Mouse (Mus musculus) heart, embryonic 10.5 days (tissue): ENCODE data around the gene Cpne5. TPM values are rescaled to one million over a fixed set of nuclear protein-coding genes. Genes with fewer than 3 reads are reported as not detected.
A peak's percentile ranks its signal among the peaks of the same experiment; 100 is the strongest.
"Not testable (repeated sequence)": the region's sequence is repeated elsewhere in the genome, so short reads cannot be mapped to it uniquely, and the experiment has no call there.

Experiments
- DNase-seq: peaks from one replicate; pipeline ENCODE4 v3.0.0-alpha.2; 2017; ENCODE audit warnings: low spot score
- H3K27ac ChIP-seq: fragments of 300-500 bp; sonication (generic); 2 replicates; pipeline ENCODE4 v1.5.1; 2016; ENCODE audit warnings: mild to moderate bottlenecking
- H3K27me3 ChIP-seq: fragments of 300-500 bp; sonication (generic); 2 replicates; pipeline ENCODE4 v1.6.1; 2016; ENCODE audit warnings: mild to moderate bottlenecking; ENCODE audit not compliant: poor library complexity, insufficient read depth, severe bottlenecking
- H3K36me3 ChIP-seq: fragments of 300-500 bp; sonication (generic); 2 replicates; pipeline ENCODE4 v1.6.1; 2016; ENCODE audit warnings: mild to moderate bottlenecking, moderate library complexity
- H3K4me1 ChIP-seq: fragments of 300-500 bp; sonication (generic); 2 replicates; pipeline ENCODE4 v1.6.1; 2016; ENCODE audit warnings: mild to moderate bottlenecking
- H3K4me3 ChIP-seq: fragments of 300-500 bp; sonication (generic); 2 replicates; pipeline ENCODE4 v1.5.1; 2016; ENCODE audit warnings: mild to moderate bottlenecking, moderate library complexity
- H3K9me3 ChIP-seq: fragments of 300-500 bp; sonication (generic); 2 replicates; pipeline ENCODE4 v1.6.1; 2016; ENCODE audit warnings: mild to moderate bottlenecking, moderate library complexity
- WGBS: fragments of 180-500 bp; shearing (Covaris S2); methylation state at CpG from one replicate; pipeline ENCODE4 v1.1.7; 2016; 5-methylcytosine and 5-hydroxymethylcytosine counted together
- polyA plus RNA-seq: library from polyadenylated mRNA; unstranded; fragments of >200 nt; fragmentation: Nextera tagmentation; extraction: Ambion mirVana; gene quantifications from 2 replicates; pipeline ENCODE4 v1.2.1, GENCODE M21; 2016

Gene Cpne5
- polyA plus RNA-seq = 18.0 and 23.3 TPM in 2 replicates

DNA sequence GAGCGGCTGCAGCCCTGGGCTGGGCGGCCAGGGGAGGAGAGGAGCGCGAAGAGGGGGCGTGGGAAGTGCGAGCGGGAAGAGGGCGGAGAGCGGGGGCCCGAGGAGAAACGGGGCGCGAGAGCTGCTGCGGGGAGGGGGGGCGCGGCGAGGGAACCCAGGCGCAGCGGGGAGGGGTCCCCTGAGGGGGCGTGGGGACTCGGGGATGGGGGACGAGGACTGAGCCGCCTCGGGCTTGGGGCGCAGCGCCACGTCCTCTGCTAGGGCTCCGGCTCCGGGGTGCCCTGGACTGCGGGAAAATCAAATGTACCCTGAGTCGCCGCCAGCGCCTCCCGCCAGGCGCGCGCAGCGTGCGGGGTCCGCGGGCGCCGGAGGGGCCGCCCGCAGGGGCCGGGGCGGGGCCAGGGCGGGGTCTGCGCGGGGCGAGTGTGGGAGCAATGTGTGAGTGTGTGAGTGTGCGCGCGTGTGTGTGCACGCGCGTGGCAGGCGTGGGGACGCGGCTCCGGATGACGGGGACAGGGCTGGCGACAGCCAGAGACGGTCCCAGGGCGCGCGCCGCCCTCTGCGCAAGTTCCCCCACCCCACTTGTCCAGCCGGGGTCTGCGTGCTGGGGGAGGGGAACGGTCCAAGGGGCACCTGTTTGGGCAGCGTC, at the start of gene Cpne5:
Cpne5 (minus strand) TSS at position 396 of the 649 bp plus-strand sequence.
- Histone ChIP-seq H3K27ac (peak within 1 kb of the TSS; percentile 86), H3K36me3 (no peaks in the 10 kb centered on the region), H3K9me3 (no peaks in the 10 kb centered on the region), H3K4me3 (peak within 1 kb of the TSS; percentile 84), H3K27me3 (peaks cover 77% of the 10 kb centered on the region), H3K4me1 (peaks cover 46% of the 10 kb centered on the region)
- under 1% methylated on average over 55 of the region's 73 CpGs for WGBS
- DNase-seq = no peak

DNA sequence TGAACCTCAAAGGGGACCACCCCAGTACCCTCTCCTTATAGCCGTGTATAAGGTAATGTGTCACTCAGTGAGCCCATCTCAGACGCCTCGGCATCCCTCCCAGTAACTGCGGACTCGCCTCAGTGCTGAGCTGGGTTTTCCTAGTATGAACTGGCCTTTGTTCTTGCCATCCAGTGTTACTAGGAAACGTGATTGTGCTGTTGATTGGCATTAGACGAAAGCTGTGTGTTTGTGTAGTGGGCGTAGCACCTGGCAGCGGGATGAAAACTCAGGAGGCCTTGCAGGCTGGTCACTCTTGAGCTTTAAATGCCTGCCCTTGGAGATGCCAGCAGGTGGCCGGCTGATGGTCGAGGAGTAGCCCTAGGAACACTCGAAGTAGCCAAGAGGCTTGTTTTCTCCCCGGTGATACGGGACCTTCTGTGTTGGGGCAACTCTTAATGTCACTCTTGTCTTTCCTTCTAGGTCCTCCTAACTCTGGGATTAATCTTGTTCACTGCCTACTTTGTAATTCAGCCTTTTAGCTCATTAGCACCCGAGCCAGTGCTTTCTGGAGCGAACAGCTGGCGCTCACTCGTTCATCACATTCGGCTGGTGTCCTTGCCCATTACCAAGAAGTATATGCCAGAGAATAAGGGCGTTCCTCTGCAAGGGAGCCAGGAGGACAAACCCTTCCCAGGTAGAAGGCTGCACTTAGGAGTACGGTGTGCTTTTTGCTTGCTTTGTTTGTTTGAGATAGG, 44.4 kb upstream of the Cpne5 start:
- no peak overlapping the region for H3K4me3 ChIP-seq
- no peaks in the 10 kb centered on the region for H3K27me3 ChIP-seq
- no peak overlapping the region for H3K27ac ChIP-seq
- H3K9me3 ChIP-seq = peaks cover 4% of the 10 kb centered on the region; the same call in 1 of the 2 replicates
- 0 out of 2 replicates have a peak, but pooled peaks cover 3% of the 10 kb centered on the region for H3K4me1 ChIP-seq
- no peak for DNase-seq
- H3K36me3 ChIP-seq = peaks cover 50% of the 10 kb centered on the region
- 77% methylated on average over 21 of the region's 21 CpGs for WGBS

GRCm38 (mm10) chr17:29281541-29281940, 43.6 kb upstream of the Cpne5 start:
- WGBS = 82% methylated on average over 5 of the region's 5 CpGs
- DNase-seq = no peak
- Histone ChIP-seq H3K4me3 (no peak overlapping the region), H3K4me1 (0 out of 2 replicates have a peak, but pooled peaks cover 3% of the 10 kb centered on the region), H3K27me3 (no peaks in the 10 kb centered on the region), H3K9me3 (peaks cover 4% of the 10 kb centered on the region; the same call in 1 of the 2 replicates), H3K36me3 (peaks cover 48% of the 10 kb centered on the region), H3K27ac (no peak overlapping the region)

DNA sequence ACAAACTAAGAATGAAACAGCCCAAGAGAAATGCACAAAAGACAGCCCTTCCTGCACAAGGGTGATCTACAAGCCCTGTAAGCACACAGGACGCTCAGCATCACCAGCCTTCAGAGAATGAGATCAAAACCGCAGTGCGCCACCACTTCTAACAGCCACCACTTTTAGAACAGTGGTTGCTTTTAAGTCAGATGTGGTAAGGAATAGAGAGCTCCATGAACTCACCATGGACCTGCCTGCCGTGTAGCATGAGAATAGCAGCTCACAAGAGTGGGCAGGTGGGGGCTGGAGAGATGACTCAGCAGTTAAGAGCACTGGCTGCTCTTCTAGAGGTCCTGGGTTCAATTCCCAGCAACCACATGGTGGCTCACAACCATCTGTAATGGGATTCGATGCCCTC, 42.5 kb upstream of the Cpne5 start:
- Histone ChIP-seq H3K36me3 (peaks cover 41% of the 10 kb centered on the region), H3K4me1 (0 out of 2 replicates have a peak, but pooled peaks cover 3% of the 10 kb centered on the region), H3K9me3 (peaks cover under 1% of the 10 kb centered on the region; the same call in 1 of the 2 replicates), H3K27ac (no peak overlapping the region), H3K27me3 (no peaks in the 10 kb centered on the region), H3K4me3 (no peak overlapping the region)
- WGBS = 93% methylated on average over 5 of the region's 5 CpGs
- no peak for DNase-seq

GRCm38 (mm10) chr17:29273889-29274288, 35.9 kb upstream of the Cpne5 start:
- Histone ChIP-seq H3K9me3 (no peaks in the 10 kb centered on the region), H3K27ac (no peak overlapping the region; the same call in 1 of the 2 replicates), H3K36me3 (0 out of 2 replicates have a peak, but pooled peaks cover 2% of the 10 kb centered on the region), H3K4me1 (peaks cover 16% of the 10 kb centered on the region), H3K27me3 (no peaks in the 10 kb centered on the region), H3K4me3 (no peak overlapping the region)
- DNase-seq = no peak
- WGBS = 80% methylated on average over 11 of the region's 11 CpGs

GRCm38 (mm10) chr17:29273156-29273555, 35.2 kb upstream of the Cpne5 start:
- H3K9me3 ChIP-seq = no peaks in the 10 kb centered on the region
- H3K27ac ChIP-seq = no peak overlapping the region
- no peaks in the 10 kb centered on the region for H3K27me3 ChIP-seq
- H3K36me3 ChIP-seq = 0 out of 2 replicates have a peak, but pooled peaks cover 2% of the 10 kb centered on the region
- 81% methylated on average over 7 of the region's 7 CpGs for WGBS
- H3K4me1 ChIP-seq = peaks cover 16% of the 10 kb centered on the region
- no peak overlapping the region for H3K4me3 ChIP-seq
- no peak for DNase-seq

GRCm38 (mm10) chr17:29270148-29270698, 32.3 kb upstream of the Cpne5 start:
- Histone ChIP-seq H3K27ac (no peak overlapping the region), H3K4me3 (no peak overlapping the region), H3K4me1 (peaks cover 16% of the 10 kb centered on the region), H3K27me3 (no peaks in the 10 kb centered on the region), H3K9me3 (no peaks in the 10 kb centered on the region), H3K36me3 (no peaks in the 10 kb centered on the region)
- 89% methylated on average over 9 of the region's 9 CpGs for WGBS
- no peak for DNase-seq

- H3K27me3 ChIP-seq = no peaks in the 10 kb centered on the region
- peak overlapping the region; percentile 85 for H3K4me3 ChIP-seq
- WGBS = 22% methylated on average over 10 of the region's 10 CpGs
- H3K36me3 ChIP-seq = no peaks in the 10 kb centered on the region
- H3K4me1 ChIP-seq = peaks cover 20% of the 10 kb centered on the region
- DNase-seq = no peak
- peak overlapping the region; percentile 96 for H3K27ac ChIP-seq
- no peaks in the 10 kb centered on the region for H3K9me3 ChIP-seq
Observed at GRCm38 (mm10) chr17:29269349-29269706, 31.4 kb upstream of the Cpne5 start.

DNA sequence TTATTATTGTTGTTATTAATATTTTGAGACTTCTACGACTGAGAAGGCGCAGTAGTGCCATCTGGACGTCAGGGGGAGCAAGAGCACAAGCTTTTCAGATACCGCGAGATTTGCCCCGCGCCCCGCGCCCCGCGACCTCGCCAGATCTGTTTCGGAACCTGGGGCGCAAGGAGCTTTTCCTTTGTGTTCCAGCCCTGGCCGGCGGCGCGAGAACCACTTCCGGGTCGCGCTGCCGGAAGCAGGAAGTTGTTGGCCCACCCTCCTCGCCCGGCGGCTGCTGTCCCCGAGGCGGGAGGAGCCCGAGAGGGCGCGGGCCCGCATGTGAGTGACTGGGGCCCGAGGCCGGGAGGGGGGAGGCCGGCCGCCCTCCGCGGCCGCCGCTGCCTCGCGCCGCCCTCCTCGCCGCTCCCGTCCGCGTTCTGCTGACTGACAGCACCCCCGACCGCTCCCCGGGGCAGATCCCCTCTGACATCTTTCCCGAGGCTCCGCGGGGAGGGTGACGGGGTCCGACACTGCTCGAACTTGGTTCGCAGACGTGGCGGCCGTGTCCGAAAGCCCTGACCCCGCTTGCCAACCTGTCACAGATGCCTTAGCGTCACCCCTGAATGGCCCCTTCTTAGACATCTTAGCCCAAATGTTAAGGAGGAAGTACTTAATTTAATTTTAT, 30.8 kb upstream of the Cpne5 start, which contains the start of gene BC004004:
BC004004 (plus strand) TSS at position 107 of the 667 bp plus-strand sequence.
- Histone ChIP-seq H3K9me3 (no peaks in the 10 kb centered on the region), H3K27ac (peak within 1 kb of the TSS; percentile 96), H3K4me3 (peak within 1 kb of the TSS; percentile 85), H3K36me3 (no peaks in the 10 kb centered on the region), H3K4me1 (peaks cover 19% of the 10 kb centered on the region), H3K27me3 (no peaks in the 10 kb centered on the region)
- under 1% methylated on average over 63 of the region's 63 CpGs for WGBS
- peak; percentile 98 for DNase-seq

DNA sequence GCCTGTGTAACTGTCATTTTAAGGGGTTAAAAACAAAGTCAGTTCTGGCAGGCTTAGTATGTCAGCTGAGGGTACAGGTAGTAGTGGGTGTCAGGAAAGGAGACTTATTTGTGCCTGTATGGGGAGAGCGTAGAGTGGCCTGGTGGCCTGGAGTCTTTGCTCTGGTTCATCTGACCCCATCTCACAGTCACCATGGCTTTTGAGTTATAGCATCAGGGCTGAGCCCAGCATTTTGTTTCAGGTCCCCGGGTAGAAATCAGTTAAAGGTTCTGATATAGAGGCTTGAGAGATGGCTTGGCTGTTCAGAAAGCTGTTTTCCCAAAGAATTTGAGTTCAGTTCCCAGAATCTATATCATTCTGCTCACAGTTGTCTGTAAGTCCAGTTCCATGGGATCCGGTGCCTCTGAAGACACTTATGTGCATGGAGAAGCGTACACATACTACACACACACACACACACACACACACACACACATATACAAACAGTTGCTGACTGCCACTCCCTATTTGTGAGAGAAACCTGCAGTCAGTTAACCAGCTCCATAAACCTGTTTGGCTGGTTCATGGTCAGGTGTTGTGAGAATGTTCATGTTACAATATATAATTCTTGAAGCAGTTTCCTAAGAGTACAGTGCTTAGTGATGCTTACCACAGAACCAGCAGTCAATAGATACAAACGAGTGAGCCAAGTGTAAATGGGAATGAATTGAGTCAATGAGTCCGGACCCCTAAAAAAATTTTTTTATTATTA, 30.1 kb upstream of the Cpne5 start:
- no peaks in the 10 kb centered on the region for H3K36me3 ChIP-seq
- H3K27me3 ChIP-seq = no peaks in the 10 kb centered on the region
- H3K4me1 ChIP-seq = peaks cover 19% of the 10 kb centered on the region
- no peaks in the 10 kb centered on the region for H3K9me3 ChIP-seq
- peak overlapping the region; percentile 96 for H3K27ac ChIP-seq
- peak overlapping the region; percentile 85 for H3K4me3 ChIP-seq
- DNase-seq = no peak
- 58% methylated on average over 6 of the region's 6 CpGs for WGBS

- H3K4me1 ChIP-seq = peaks cover 30% of the 10 kb centered on the region
- WGBS = 80% methylated on average over 2 of the region's 2 CpGs
- H3K27me3 ChIP-seq, H3K9me3 ChIP-seq, DNase-seq, H3K36me3 ChIP-seq, H3K4me3 ChIP-seq, H3K27ac ChIP-seq: not testable (repeated sequence)
Observed at GRCm38 (mm10) chr17:29267040-29267439, 29.1 kb upstream of the Cpne5 start.

DNA sequence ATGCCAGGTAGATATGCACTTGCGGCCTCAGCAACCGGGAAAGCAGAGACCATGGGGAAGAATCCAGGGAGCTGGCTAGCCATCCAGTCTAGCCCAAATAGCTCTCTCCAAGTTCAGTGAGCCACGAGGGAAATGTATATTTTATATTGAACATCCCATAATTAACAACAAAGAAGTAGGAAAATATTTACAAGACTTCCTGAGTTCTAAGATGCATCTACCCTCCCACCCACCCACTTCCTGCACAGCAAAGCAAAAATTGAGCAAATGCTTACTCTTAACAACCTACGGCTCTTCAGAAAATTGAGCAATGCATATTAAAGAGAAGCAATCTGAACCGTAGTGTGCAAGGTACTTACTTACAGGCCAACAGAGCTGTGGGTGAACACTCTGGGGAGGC, 26.8 kb upstream of the Cpne5 start:
- Histone ChIP-seq H3K27me3 (no peaks in the 10 kb centered on the region), H3K36me3 (peaks cover 22% of the 10 kb centered on the region), H3K9me3 (no peaks in the 10 kb centered on the region), H3K4me1 (peaks cover 34% of the 10 kb centered on the region), H3K4me3 (peak overlapping the region; percentile 90), H3K27ac (peak overlapping the region; percentile 99)
- no peak for DNase-seq
- WGBS = 85% methylated on average over 5 of the region's 5 CpGs
